Mouse (Mus musculus) urinary bladder, adult 18-20 months (tissue): ENCODE results near the gene Srsf11.

Source experiments
- DNase-seq, 2 experiments: peaks; one replicate each; pipeline ENCODE4 v3.0.0; 2022; ENCODE audit warnings: low spot score in 2 of 2, mixed read lengths in 2 of 2

The Srsf11 gene

GRCm38 (mm10) chr3:158036329-158036988 is at the start of gene Srsf11, which contains the start of gene Lrrc40:
Gene Srsf11 (minus strand): TSS chr3:158036639.
Gene Lrrc40 (plus strand): TSS chr3:158036662.
- peak; percentile 89 to 90 for DNase-seq

- no peak for DNase-seq
Observed at GRCm38 (mm10) chr3:158077828-158078227, 41.4 kb upstream of the Srsf11 start.

GRCm38 (mm10) chr3:158077380-158077772 is 40.9 kb upstream of the Srsf11 start:
- no peak for DNase-seq

- no peak for DNase-seq
Observed at GRCm38 (mm10) chr3:158076685-158077379, 40.4 kb upstream of the Srsf11 start.

GRCm38 (mm10) chr3:158075004-158075403 is 38.6 kb upstream of the Srsf11 start:
- no peak for DNase-seq

- no peak for DNase-seq
Observed at GRCm38 (mm10) chr3:158068613-158069263, 32.3 kb upstream of the Srsf11 start.

- no peak for DNase-seq
Observed at GRCm38 (mm10) chr3:158067916-158068315, 31.5 kb upstream of the Srsf11 start.

- DNase-seq = no peak
Observed at GRCm38 (mm10) chr3:158065256-158065655, 28.8 kb upstream of the Srsf11 start.

- DNase-seq = no peak
Observed at GRCm38 (mm10) chr3:158061811-158062523, 25.5 kb upstream of the Srsf11 start.

GRCm38 (mm10) chr3:158060621-158061291 is 24.3 kb upstream of the Srsf11 start:
- no peak for DNase-seq

- no peak for DNase-seq
Observed at GRCm38 (mm10) chr3:158049508-158049907, 13.1 kb upstream of the Srsf11 start.

GRCm38 (mm10) chr3:158040755-158041154 is 4.3 kb upstream of the Srsf11 start:
- no peak for DNase-seq

GRCm38 (mm10) chr3:158038106-158038505 is 1.7 kb upstream of the Srsf11 start:
- no peak for DNase-seq

- no peak for DNase-seq
Observed at GRCm38 (mm10) chr3:158035866-158036265, 573 bp downstream of the Srsf11 start.

GRCm38 (mm10) chr3:158032106-158032505 is 4.3 kb downstream of the Srsf11 start:
- DNase-seq = no peak

- DNase-seq = peak; percentile 78 to 80
Observed at GRCm38 (mm10) chr3:158031371-158031925, 5.0 kb downstream of the Srsf11 start.

GRCm38 (mm10) chr3:158009762-158010320 is 26.6 kb downstream of the Srsf11 start:
- DNase-seq = no peak

- no peak for DNase-seq
Observed at GRCm38 (mm10) chr3:158008647-158009046, 27.8 kb downstream of the Srsf11 start.

- DNase-seq = no peak
Observed at GRCm38 (mm10) chr3:157998742-157999369, 37.6 kb downstream of the Srsf11 start.

GRCm38 (mm10) chr3:157995726-157996125 is 40.7 kb downstream of the Srsf11 start:
- no peak for DNase-seq
